Mouse (Mus musculus) stomach, embryonic 16.5 days (tissue): ENCODE measurements around the gene Slc26a9. TPM values are rescaled to one million over a fixed set of nuclear protein-coding genes. Genes with fewer than 3 reads are reported as not detected.

ENCODE experiments used
- polyA plus RNA-seq: library from polyadenylated mRNA; unstranded; fragments of >200 nt; fragmentation: Nextera tagmentation; extraction: Ambion mirVana; gene quantifications from 2 replicates; pipeline ENCODE4 v1.2.1, GENCODE M21; 2015

The Slc26a9 gene
- polyA plus RNA-seq, 1 experiment from 2014 or later, result 9.7 TPM

Other genes with a start within 250 kb of the Slc26a9 start
- 12.2 and 14.2 TPM in 2 replicates for gene Srgap2, start 216.7 kb upstream of the Slc26a9 start, polyA plus RNA-seq
- 1.7 TPM in 2 replicates for gene Fam72a, start 216.1 kb upstream of the Slc26a9 start, polyA plus RNA-seq
- gene Avpr1b, start 144.8 kb upstream of the Slc26a9 start, polyA plus RNA-seq, result 0.04 TPM in 1 of 2 replicates, not detected in the other
- 134 and 192 TPM in 2 replicates for gene Ctse, start 105.7 kb upstream of the Slc26a9 start, polyA plus RNA-seq
- 12.5 and 16.8 TPM in 2 replicates for gene Rab7b, start 55.3 kb upstream of the Slc26a9 start, polyA plus RNA-seq
- 2.7 and 3.1 TPM in 2 replicates for gene Pm20d1, start 53.4 kb downstream of the Slc26a9 start, polyA plus RNA-seq
- gene Slc41a1, start 83.5 kb downstream of the Slc26a9 start, polyA plus RNA-seq, result 17.3 and 18.5 TPM in 2 replicates
- 28.6 and 30.4 TPM in 2 replicates for gene Rab29, start 123.2 kb downstream of the Slc26a9 start, polyA plus RNA-seq
- gene Nucks1, start 166.5 kb downstream of the Slc26a9 start, polyA plus RNA-seq, result 57.8 and 64.1 TPM in 2 replicates
- 10.5 and 12.1 TPM in 2 replicates for gene Slc45a3, start 218.9 kb downstream of the Slc26a9 start, polyA plus RNA-seq